Mouse (Mus musculus): ENCODE data around the gene Ap1g2.

DNA sequence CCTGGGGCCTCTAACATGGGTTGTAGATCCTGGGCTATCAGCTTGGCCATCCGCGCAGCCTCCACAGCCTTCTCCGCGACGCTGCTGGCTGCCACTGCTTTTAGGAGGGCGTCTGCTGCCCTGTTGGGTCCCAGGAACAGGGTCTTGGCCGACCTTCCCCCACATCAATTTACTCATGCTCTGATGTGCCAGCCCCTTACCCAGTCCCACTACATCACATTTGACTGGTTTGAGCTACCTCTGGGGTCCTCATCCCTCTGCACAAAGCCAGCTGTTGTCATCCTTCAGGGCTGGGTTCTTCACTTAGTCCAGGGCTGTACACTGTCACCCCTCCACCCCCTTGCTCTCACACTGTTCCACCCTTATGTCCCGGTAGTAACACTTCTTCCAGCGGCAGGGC, 3.7 kb upstream of the Ap1g2 start:
- TF ChIP-seq POLR2A (IDR thresholded peaks at IDR 0.05; ENCODE audit: borderline replicate concordance, low read depth, low read length), result no peak
- no peak for TF ChIP-seq CTCF (IDR thresholded peaks at IDR 0.05; ENCODE audit: low read depth, low read length)
